In genomic region chr17:32281611-32282310, GRCm38 (mm10) we compare ENCODE assay signal across 10 mouse cellular contexts. TPM values are rescaled to one million over a fixed set of nuclear protein-coding genes. Genes with fewer than 3 reads are reported as not detected.
DNase-seq lines count a peak whose midpoint lies in the region; ATAC-seq and TF ChIP-seq lines count a peak whose summit lies in the region.
"Had no signal": no experiment of that assay in that cellular context is flagged by ENCODE, and none has a peak within 500 bp of the region (broad histone marks: within the 10 kb centered on the region; RNA-seq: fewer than 3 reads in every experiment).

No protein-coding gene starts in this region.

- no peak for DNase-seq in forebrain, embryonic 14.5 days (ENCODE audit: low spot score)
- no peak for DNase-seq in forebrain, postnatal 0 days
- no peak for DNase-seq in limb, embryonic 10.5 days (ENCODE audit: low spot score)
- no peak for DNase-seq in ES-E14 (ENCODE audit: low read depth, low spot score)
- no peak for DNase-seq in liver, embryonic 13.5 days
- DNase-seq in thymus, postnatal 36 days: no peak
- no peak for DNase-seq in adrenal gland, postnatal 36 days
- DNase-seq: cerebellum, adult 8-10 months; midbrain, embryonic 14.5 days had no signal

- H3K9me3 ChIP-seq in forebrain, embryonic 14.5 days (replicated peaks; ENCODE audit: control insufficient read depth, low read length): no peaks in the 10 kb centered on the region
- no peaks in the 10 kb centered on the region for H3K9me3 ChIP-seq in forebrain, postnatal 0 days (ENCODE audit: low read length)
- no peaks in the 10 kb centered on the region for H3K9me3 ChIP-seq in limb, embryonic 12.5 days
- no peaks in the 10 kb centered on the region for H3K9me3 ChIP-seq in limb, embryonic 10.5 days (replicated peaks)
- no peaks in the 10 kb centered on the region for H3K9me3 ChIP-seq in ES-E14 (ENCODE audit: control insufficient read depth, insufficient read depth, low read depth, low read length)
- no peaks in the 10 kb centered on the region for H3K9me3 ChIP-seq in liver, embryonic 13.5 days (replicated peaks)

- TF ChIP-seq CTCF in forebrain, postnatal 0 days (IDR thresholded peaks at IDR 0.05; ENCODE audit: low read depth): no peak

- H3K36me3 ChIP-seq in forebrain, embryonic 14.5 days (ENCODE audit: control insufficient read depth, insufficient read depth, low read length): no peaks in the 10 kb centered on the region
- H3K36me3 ChIP-seq in forebrain, postnatal 0 days (ENCODE audit: insufficient read depth): no peaks in the 10 kb centered on the region
- H3K36me3 ChIP-seq in limb, embryonic 12.5 days: no peaks in the 10 kb centered on the region; the same call in 1 of the 2 replicates
- peaks cover 15% of the 10 kb centered on the region for H3K36me3 ChIP-seq in limb, embryonic 10.5 days
- no peaks in the 10 kb centered on the region for H3K36me3 ChIP-seq in ES-E14 (ENCODE audit: control insufficient read depth, insufficient read depth, low read length, poor library complexity, severe bottlenecking)
- 0 out of 2 replicates have a peak, but pooled peaks cover 5% of the 10 kb centered on the region for H3K36me3 ChIP-seq in liver, embryonic 13.5 days

- in situ Hi-C loops in ES-E14 (cut with MboI; ENCODE audit: low sequenced_read_pairs in 2 of 2, unreplicated experiment in 2 of 2): no loop called here

- H3K4me1 ChIP-seq in forebrain, embryonic 14.5 days (ENCODE audit: control insufficient read depth, insufficient read depth, low read length): peaks cover 10% of the 10 kb centered on the region; the same call in 1 of the 2 replicates
- H3K4me1 ChIP-seq in forebrain, postnatal 0 days (ENCODE audit: insufficient read depth): peaks cover 14% of the 10 kb centered on the region
- peaks cover 24% of the 10 kb centered on the region for H3K4me1 ChIP-seq in limb, embryonic 12.5 days (replicated peaks)
- peaks cover 22% of the 10 kb centered on the region; the same call in 1 of the 2 replicates for H3K4me1 ChIP-seq in limb, embryonic 10.5 days
- H3K4me1 ChIP-seq in ES-E14 (ENCODE audit: control insufficient read depth in 2 of 2, insufficient read depth in 2 of 2, low read length in 2 of 2, poor library complexity in 1 of 2): peaks cover 9 to 18% of the 10 kb centered on the region in 2 experiments; a peak in 3 of 4 replicates
- H3K4me1 ChIP-seq in liver, embryonic 13.5 days (replicated peaks): peaks cover 67% of the 10 kb centered on the region

- H3K27me3 ChIP-seq in forebrain, embryonic 14.5 days (replicated peaks; ENCODE audit: control insufficient read depth, insufficient read depth, low read length): no peaks in the 10 kb centered on the region
- no peaks in the 10 kb centered on the region for H3K27me3 ChIP-seq in forebrain, postnatal 0 days (ENCODE audit: insufficient read depth, low read length)
- H3K27me3 ChIP-seq in limb, embryonic 12.5 days: no peaks in the 10 kb centered on the region
- no peaks in the 10 kb centered on the region for H3K27me3 ChIP-seq in limb, embryonic 10.5 days (ENCODE audit: low read depth, poor library complexity, severe bottlenecking)
- H3K27me3 ChIP-seq in liver, embryonic 13.5 days: no peaks in the 10 kb centered on the region

- H3K9ac ChIP-seq in forebrain, embryonic 14.5 days (ENCODE audit: low read length): no peak overlapping the region
- H3K9ac ChIP-seq in forebrain, postnatal 0 days: no peak overlapping the region
- no peak overlapping the region for H3K9ac ChIP-seq in limb, embryonic 12.5 days (replicated peaks)
- H3K9ac ChIP-seq in ES-E14 (ENCODE audit: insufficient read depth, low read depth, low read length, poor library complexity, severe bottlenecking): no peak overlapping the region
- H3K9ac ChIP-seq in liver, embryonic 13.5 days: 0 out of 2 replicates have a peak overlapping the region, but pooled peaks have one; percentile 19

- H3K4me2 ChIP-seq in forebrain, embryonic 14.5 days (ENCODE audit: low read length): 0 out of 2 replicates have a peak overlapping the region, but pooled peaks have one; percentile 3
- no peak overlapping the region for H3K4me2 ChIP-seq in forebrain, postnatal 0 days (ENCODE audit: low read depth)
- H3K4me2 ChIP-seq in limb, embryonic 12.5 days: no peak overlapping the region
- H3K4me2 ChIP-seq in liver, embryonic 13.5 days: peak overlapping the region; percentile 39

- WGBS in forebrain, embryonic 14.5 days: 80% methylated on average over 4 of the region's 4 CpGs
- 78% methylated on average over 4 of the region's 4 CpGs for WGBS in forebrain, postnatal 0 days
- 84% methylated on average over 4 of the region's 4 CpGs for WGBS in limb, embryonic 12.5 days
- WGBS in limb, embryonic 10.5 days: 93% methylated on average over 4 of the region's 4 CpGs
- WGBS in liver, embryonic 13.5 days (ENCODE audit: insufficient replicate concordance): 52% methylated on average over 4 of the region's 4 CpGs

- ATAC-seq in forebrain, embryonic 14.5 days: no peak
- no peak for ATAC-seq in forebrain, postnatal 0 days
- ATAC-seq in limb, embryonic 12.5 days (ENCODE audit: insufficient number of reproducible peaks, insufficient read depth, low FRiP score, low TSS enrichment, low read depth): no peak
- ATAC-seq in liver, embryonic 13.5 days (ENCODE audit: low read depth): no peak

- no peak overlapping the region for H3K27ac ChIP-seq in forebrain, embryonic 14.5 days (ENCODE audit: low read depth, low read length)
- H3K27ac ChIP-seq in forebrain, postnatal 0 days (ENCODE audit: low read depth, low read length): no peak overlapping the region
- 0 out of 2 replicates have a peak overlapping the region, but pooled peaks have one; percentile 4 for H3K27ac ChIP-seq in limb, embryonic 12.5 days
- no peak overlapping the region for H3K27ac ChIP-seq in limb, embryonic 10.5 days
- peak overlapping the region; percentile 53; the same call in 1 of the 2 replicates for H3K27ac ChIP-seq in ES-E14 (ENCODE audit: insufficient read depth, low read depth, low read length, poor library complexity, severe bottlenecking)
- peak overlapping the region; percentile 62 for H3K27ac ChIP-seq in liver, embryonic 13.5 days

- no peak overlapping the region for H3K4me3 ChIP-seq in forebrain, embryonic 14.5 days (ENCODE audit: low read depth, low read length)
- no peak overlapping the region for H3K4me3 ChIP-seq in forebrain, postnatal 0 days (ENCODE audit: low read depth, low read length)
- H3K4me3 ChIP-seq in limb, embryonic 12.5 days (replicated peaks): 0 out of 2 replicates have a peak overlapping the region, but pooled peaks have one; percentile 4
- no peak overlapping the region for H3K4me3 ChIP-seq in limb, embryonic 10.5 days
- H3K4me3 ChIP-seq in ES-E14 (ENCODE audit: insufficient read depth in 1 of 2, low read depth in 1 of 2, low read length in 2 of 2, poor library complexity in 1 of 2, severe bottlenecking in 1 of 2): no peak overlapping the region; a peak in 1 of 4 replicates
- peak overlapping the region; percentile 17 for H3K4me3 ChIP-seq in liver, embryonic 13.5 days (replicated peaks)

TF ChIP-seq in ES-E14, 5 proteins besides CTCF, POLR2A, EP300 and RAD21:
- no peak for TF ChIP-seq CHD2 (IDR thresholded peaks at IDR 0.05; ENCODE audit: low read depth, low read length)
- TF ChIP-seq MAFK (IDR thresholded peaks at IDR 0.05; ENCODE audit: insufficient read depth, low read depth, low read length): no peak
- no peak for TF ChIP-seq ZC3H11A (IDR thresholded peaks at IDR 0.05; ENCODE audit: borderline replicate concordance, low read depth, low read length)
- TF ChIP-seq HCFC1 (IDR thresholded peaks at IDR 0.05; ENCODE audit: borderline replicate concordance, insufficient read depth, low read length): no peak
- TF ChIP-seq ZNF384 (IDR thresholded peaks at IDR 0.05; ENCODE audit: low read depth, low read length): no peak

RNA-seq across cellular contexts. Expression of gene Brd4, which starts 2.8 kb away (rescaled TPM):
- 51.0 and 66.1 TPM in 2 replicates for polyA plus RNA-seq in forebrain, embryonic 14.5 days (2014; fragmentation: Nextera tagmentation; extraction: Ambion mirVana)
- total RNA-seq in forebrain, postnatal 0 days (2014; rRNA removed): 28.2 and 37.7 TPM in 2 replicates
- 59.2 and 85.6 TPM in 2 replicates for polyA plus RNA-seq in forebrain, postnatal 0 days (2015; fragmentation: Nextera tagmentation; extraction: Ambion mirVana)
- 98.2 and 119 TPM in 2 replicates for polyA plus RNA-seq in limb, embryonic 12.5 days (2016; fragmentation: Nextera tagmentation; extraction: Ambion mirVana)
- 132 and 134 TPM in 2 replicates for polyA plus RNA-seq in limb, embryonic 10.5 days (2016; fragmentation: Nextera tagmentation; extraction: Ambion mirVana)
- total RNA-seq in ES-E14 (2012; rRNA removed): 51.7 and 54.3 TPM in 2 replicates
- 28.3 and 37.2 TPM in 2 replicates for polyA plus RNA-seq in liver, embryonic 13.5 days (2015; fragmentation: Nextera tagmentation; extraction: Ambion mirVana)
- total RNA-seq in adrenal gland, postnatal 36 days (2021): 100 to 1,000 TPM in 1 of 2 experiments, 10 to 100 TPM in 1; 90.3 to 112 TPM

RNA-seq across cellular contexts. Expression of gene Akap8, which starts 39.3 kb away (rescaled TPM):
- 33.9 and 40.1 TPM in 2 replicates for polyA plus RNA-seq in forebrain, embryonic 14.5 days (2014; fragmentation: Nextera tagmentation; extraction: Ambion mirVana)
- total RNA-seq in forebrain, postnatal 0 days (2014; rRNA removed): 75.0 and 114 TPM in 2 replicates
- polyA plus RNA-seq in forebrain, postnatal 0 days (2015; fragmentation: Nextera tagmentation; extraction: Ambion mirVana): 44.8 and 64.3 TPM in 2 replicates
- polyA plus RNA-seq in limb, embryonic 12.5 days (2016; fragmentation: Nextera tagmentation; extraction: Ambion mirVana): 151 and 153 TPM in 2 replicates
- polyA plus RNA-seq in limb, embryonic 10.5 days (2016; fragmentation: Nextera tagmentation; extraction: Ambion mirVana): 142 and 157 TPM in 2 replicates
- 156 and 210 TPM in 2 replicates for total RNA-seq in ES-E14 (2012; rRNA removed)
- 40.5 and 47.9 TPM in 2 replicates for polyA plus RNA-seq in liver, embryonic 13.5 days (2015; fragmentation: Nextera tagmentation; extraction: Ambion mirVana)
- 10 to 100 TPM; 55.1 to 77.5 TPM for total RNA-seq in adrenal gland, postnatal 36 days (2021)

Comparison
In these comparisons a context has a peak if more than half of its experiments do, and no peak if none do; other contexts are left out.
1. H3K27ac ChIP-seq: peak in limb, embryonic 12.5 days (single experiment), ES-E14 (single experiment) and liver, embryonic 13.5 days (single experiment); none in forebrain, embryonic 14.5 days (single experiment), forebrain, postnatal 0 days (single experiment) and limb, embryonic 10.5 days (single experiment).
2. H3K4me2 ChIP-seq: peak in forebrain, embryonic 14.5 days (single experiment) and liver, embryonic 13.5 days (single experiment); none in forebrain, postnatal 0 days (single experiment) and limb, embryonic 12.5 days (single experiment).
3. H3K4me3 ChIP-seq: peak in limb, embryonic 12.5 days (single experiment) and liver, embryonic 13.5 days (single experiment); none in forebrain, embryonic 14.5 days (single experiment), forebrain, postnatal 0 days (single experiment), limb, embryonic 10.5 days (single experiment) and ES-E14 (0 of 2).